Mouse (Mus musculus) forebrain, embryonic 11.5 days (tissue): ENCODE measurements around the gene Tmem135. TPM values are rescaled to one million over a fixed set of nuclear protein-coding genes. Genes with fewer than 3 reads are reported as not detected.
A peak's percentile ranks its signal among the peaks of the same experiment; 100 is the strongest.

Source experiments
- ATAC-seq: fragments of 200-750 bp; cut with Nextera tagmentation; replicated peaks from 2 replicates; pipeline ENCODE4 v1.8.0; 2017; ENCODE audit warnings: moderate TSS enrichment; ENCODE audit not compliant: low FRiP score
- DNase-seq: peaks from one replicate; pipeline ENCODE4 v3.0.0-alpha.2; 2017; ENCODE audit warnings: low spot score
- H3K27ac ChIP-seq: fragments of 300-500 bp; sonication (generic); 2 replicates; pipeline ENCODE4 v1.5.1; 2014; ENCODE audit warnings: low read depth, low read length
- H3K27me3 ChIP-seq: fragments of 300-500 bp; sonication (generic); 2 replicates; pipeline ENCODE4 v1.6.1; 2014; ENCODE audit warnings: mild to moderate bottlenecking, low read length, mixed read lengths; ENCODE audit not compliant: control insufficient read depth, insufficient read depth
- H3K36me3 ChIP-seq: fragments of 300-500 bp; sonication (generic); 2 replicates; pipeline ENCODE4 v1.6.1; 2014; ENCODE audit warnings: mild to moderate bottlenecking, low read length, moderate library complexity, mixed read lengths; ENCODE audit not compliant: control insufficient read depth, insufficient read depth
- H3K4me1 ChIP-seq: fragments of 300-500 bp; sonication (generic); replicated peaks from 2 replicates; pipeline ENCODE4 v1.6.1; 2014; ENCODE audit warnings: low read length, mixed read lengths; ENCODE audit not compliant: control insufficient read depth, insufficient read depth
- H3K4me2 ChIP-seq: fragments of 300-500 bp; sonication (generic); 2 replicates; pipeline ENCODE4 v1.6.1; 2014; ENCODE audit warnings: low read depth, mild to moderate bottlenecking, low read length, moderate library complexity, mixed read lengths; ENCODE audit not compliant: severe bottlenecking
- H3K4me3 ChIP-seq: fragments of 300-500 bp; sonication (generic); 2 replicates; pipeline ENCODE4 v1.5.1; 2014; ENCODE audit warnings: low read depth, low read length
- H3K9ac ChIP-seq: fragments of 300-500 bp; sonication (generic); 2 replicates; pipeline ENCODE4 v1.6.1; 2014; ENCODE audit warnings: low read length
- H3K9me3 ChIP-seq: fragments of 300-500 bp; sonication (generic); 2 replicates; pipeline ENCODE4 v1.6.1; 2016; ENCODE audit warnings: low read length, mixed read lengths; ENCODE audit not compliant: control insufficient read depth
- WGBS: fragments of 180-500 bp; shearing (Covaris S2); extraction: QIAGEN DNeasy Blood & Tissue Kit; methylation state at CpG from one replicate; pipeline ENCODE4 v1.1.7; 2014; 5-methylcytosine and 5-hydroxymethylcytosine counted together
- polyA plus RNA-seq: library from polyadenylated mRNA; unstranded; fragments of >200 nt; fragmentation: Nextera tagmentation; extraction: Ambion mirVana; gene quantifications from 2 replicates; pipeline ENCODE4 v1.2.1, GENCODE M21; 2014

The Tmem135 gene
- polyA plus RNA-seq, 1 experiment from 2014 or later, result 16.2 TPM

GRCm38 (mm10) chr7:89155741-89156140 is 248.3 kb downstream of the Tmem135 start:
- no peaks in the 10 kb centered on the region for H3K27me3 ChIP-seq
- ATAC-seq (no peak), DNase-seq (no peak)
- H3K9me3 ChIP-seq, result no peaks in the 10 kb centered on the region
- H3K27ac ChIP-seq, result no peak overlapping the region
- no peak overlapping the region for H3K9ac ChIP-seq
- no peaks in the 10 kb centered on the region for H3K36me3 ChIP-seq
- 89% methylated on average over 7 of the region's 7 CpGs for WGBS
- no peak overlapping the region for H3K4me3 ChIP-seq
- H3K4me2 ChIP-seq, result no peak overlapping the region
- H3K4me1 ChIP-seq, result no peaks in the 10 kb centered on the region

- H3K4me1 ChIP-seq, result no peaks in the 10 kb centered on the region
- no peak for ATAC-seq
- WGBS, result 91% methylated on average over 6 of the region's 6 CpGs
- no peak for DNase-seq
- no peak overlapping the region for H3K4me2 ChIP-seq
- H3K27ac ChIP-seq, result no peak overlapping the region
- no peak overlapping the region for H3K9ac ChIP-seq
- H3K4me3 ChIP-seq, result no peak overlapping the region
- H3K36me3 ChIP-seq, result no peaks in the 10 kb centered on the region
- no peaks in the 10 kb centered on the region for H3K9me3 ChIP-seq
- H3K27me3 ChIP-seq, result no peaks in the 10 kb centered on the region
Observed at GRCm38 (mm10) chr7:89155223-89155622, 248.8 kb downstream of the Tmem135 start.

- no peak for ATAC-seq
- H3K27me3 ChIP-seq, result no peaks in the 10 kb centered on the region
- H3K4me3 ChIP-seq, result no peak overlapping the region
- H3K27ac ChIP-seq, result no peak overlapping the region
- H3K4me2 ChIP-seq, result no peak overlapping the region
- no peaks in the 10 kb centered on the region for H3K4me1 ChIP-seq
- 77% methylated on average over 6 of the region's 6 CpGs for WGBS
- no peak for DNase-seq
- no peaks in the 10 kb centered on the region for H3K9me3 ChIP-seq
- H3K9ac ChIP-seq, result no peak overlapping the region
- H3K36me3 ChIP-seq, result no peaks in the 10 kb centered on the region
Observed at GRCm38 (mm10) chr7:89151345-89151744, 252.7 kb downstream of the Tmem135 start.

GRCm38 (mm10) chr7:89140640-89141300 is 263.3 kb downstream of the Tmem135 start:
- DNase-seq (no peak), ATAC-seq (peak; percentile 67)
- H3K4me2 ChIP-seq, result no peak overlapping the region
- no peaks in the 10 kb centered on the region for H3K27me3 ChIP-seq
- no peak overlapping the region for H3K9ac ChIP-seq
- 0 out of 2 replicates have a peak overlapping the region, but pooled peaks have one; percentile 12 for H3K27ac ChIP-seq
- H3K9me3 ChIP-seq, result no peaks in the 10 kb centered on the region
- H3K4me3 ChIP-seq, result no peak overlapping the region
- WGBS, result 82% methylated on average over 5 of the region's 5 CpGs
- H3K4me1 ChIP-seq, result no peaks in the 10 kb centered on the region
- no peaks in the 10 kb centered on the region for H3K36me3 ChIP-seq

GRCm38 (mm10) chr7:89134884-89135511 is 269.0 kb downstream of the Tmem135 start:
- Histone ChIP-seq H3K4me3 (no peak overlapping the region), H3K27ac (no peak overlapping the region), H3K27me3 (no peaks in the 10 kb centered on the region), H3K4me2 (no peak overlapping the region), H3K9me3 (no peaks in the 10 kb centered on the region), H3K4me1 (no peaks in the 10 kb centered on the region), H3K36me3 (no peaks in the 10 kb centered on the region), H3K9ac (no peak overlapping the region)
- DNase-seq (no peak), ATAC-seq (no peak)
- 82% methylated on average over 5 of the region's 5 CpGs for WGBS

GRCm38 (mm10) chr7:89126063-89126882 is 277.7 kb downstream of the Tmem135 start:
- H3K4me1 ChIP-seq, result no peaks in the 10 kb centered on the region
- WGBS, result 62% methylated on average over 7 of the region's 7 CpGs
- H3K9me3 ChIP-seq, result no peaks in the 10 kb centered on the region
- peak; percentile 81 for ATAC-seq
- no peak overlapping the region for H3K9ac ChIP-seq
- H3K4me2 ChIP-seq, result no peak overlapping the region
- DNase-seq, result peak; percentile 78
- no peak overlapping the region for H3K4me3 ChIP-seq
- H3K27me3 ChIP-seq, result no peaks in the 10 kb centered on the region
- no peaks in the 10 kb centered on the region for H3K36me3 ChIP-seq
- H3K27ac ChIP-seq, result no peak overlapping the region

GRCm38 (mm10) chr7:89116261-89116664 is 287.8 kb downstream of the Tmem135 start:
- Histone ChIP-seq H3K36me3 (no peaks in the 10 kb centered on the region), H3K9me3 (no peaks in the 10 kb centered on the region), H3K4me1 (no peaks in the 10 kb centered on the region), H3K4me3 (no peak overlapping the region), H3K27ac (no peak overlapping the region), H3K9ac (no peak overlapping the region), H3K4me2 (no peak overlapping the region), H3K27me3 (no peaks in the 10 kb centered on the region)
- ATAC-seq (no peak), DNase-seq (no peak)
- 63% methylated on average over 1 of the region's 1 CpGs for WGBS

- Histone ChIP-seq H3K36me3 (no peaks in the 10 kb centered on the region), H3K4me2 (no peak overlapping the region), H3K27ac (no peak overlapping the region), H3K9ac (no peak overlapping the region), H3K4me3 (no peak overlapping the region), H3K4me1 (no peaks in the 10 kb centered on the region), H3K27me3 (no peaks in the 10 kb centered on the region), H3K9me3 (no peaks in the 10 kb centered on the region)
- no peak for ATAC-seq
- WGBS, result 81% methylated on average over 3 of the region's 3 CpGs
- no peak for DNase-seq
Observed at GRCm38 (mm10) chr7:89115633-89116032, 288.4 kb downstream of the Tmem135 start.
